Mouse (Mus musculus) layer of hippocampus, postnatal 36 days (tissue): ENCODE measurements at regions not wholly inside any gene's neighbourhood (a gene's known extent, or its start where the extent isn't known, plus 50 kb on each side); places are given as distances from the start of the nearest gene placed in this dataset.

ENCODE experiments used
- DNase-seq, 2 experiments: peaks; one replicate each; pipeline ENCODE4 v3.0.0; 2022

- no peak for DNase-seq
These were observed 187.9 kb upstream of the Gm38303 start for GRCm38 (mm10) chr3:10523359-10523758.

- DNase-seq = no peak
These were observed 176.7 kb upstream of the Gm38303 start for GRCm38 (mm10) chr3:10512186-10512585.

- peak; percentile 2 to 4 for DNase-seq
These were observed 175.9 kb upstream of the Gm38303 start for GRCm38 (mm10) chr3:10511376-10511775.
